Mouse (Mus musculus) heart, adult 9 months (tissue): ENCODE data around the gene Tcl1b1.
"Not testable (repeated sequence)": the region's sequence is repeated elsewhere in the genome, so short reads cannot be mapped to it uniquely, and the experiment has no call there.

Experiments used
- DNase-seq, 2 experiments: peaks; one replicate each; pipeline ENCODE4 v3.0.0; 2022; ENCODE audit warnings: low spot score in 2 of 2

Tcl1b1 gene

GRCm38 (mm10) chr12:105159390-105159789 is at the start of gene Tcl1b1:
Tcl1b1 (plus strand) TSS chr12:105159690.
- DNase-seq, result no peak

DNA sequence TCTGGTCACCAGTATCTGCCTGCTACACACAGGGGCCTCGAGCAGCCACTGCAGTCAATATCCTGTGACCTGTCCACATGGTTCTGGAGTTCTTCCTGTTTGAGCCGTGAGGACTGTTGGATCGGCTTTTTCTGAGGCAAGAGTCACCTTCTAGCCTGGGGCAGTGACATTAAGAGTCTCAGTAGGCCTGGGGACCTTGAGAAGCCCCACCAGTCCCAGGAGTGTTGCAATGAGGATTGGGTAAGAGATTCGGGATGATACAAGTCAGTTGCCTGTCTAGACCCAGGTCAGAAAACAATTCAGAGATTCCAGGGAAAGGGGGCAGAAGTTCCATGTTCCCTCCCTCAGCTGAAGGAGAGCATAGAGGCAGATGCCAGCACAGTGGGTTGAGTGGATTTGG is 49.7 kb upstream of the Tcl1b1 start:
- DNase-seq, result no peak

DNA sequence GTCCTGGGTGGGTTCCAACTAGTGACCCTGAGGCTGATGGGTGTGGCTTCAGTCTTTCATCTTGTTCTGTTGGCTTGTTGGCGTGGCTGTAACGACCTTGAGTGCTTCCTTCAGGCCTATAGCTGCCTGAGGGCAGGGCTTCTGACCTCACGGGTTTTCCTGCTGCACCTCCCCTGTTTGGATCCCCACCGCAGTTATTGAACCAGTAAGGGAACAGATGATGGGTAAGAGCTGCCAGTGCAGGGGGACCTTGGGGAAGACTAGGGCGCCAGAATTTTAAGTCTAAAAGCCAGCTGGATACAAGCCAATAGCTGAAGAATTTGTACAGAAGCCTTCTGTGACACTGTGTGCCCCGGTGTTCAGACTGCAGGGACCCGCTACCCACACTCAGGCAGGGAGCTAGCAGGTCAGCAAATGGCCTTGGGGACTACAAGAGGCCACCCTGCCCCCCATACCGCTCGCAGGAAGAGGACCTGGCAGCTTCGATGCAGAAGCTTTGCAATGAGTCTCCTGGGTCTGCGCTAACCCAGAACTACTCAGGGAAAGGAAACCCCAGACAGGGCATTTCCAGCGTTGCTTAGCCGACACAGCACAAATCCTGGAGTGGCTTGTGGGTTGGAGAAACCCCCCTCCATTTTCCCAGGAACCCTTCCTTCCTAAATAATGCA is 47.0 kb upstream of the Tcl1b1 start:
- DNase-seq, result no peak

- no peak for DNase-seq
Measured at GRCm38 (mm10) chr12:105116648-105117047, 42.8 kb upstream of the Tcl1b1 start.

DNA sequence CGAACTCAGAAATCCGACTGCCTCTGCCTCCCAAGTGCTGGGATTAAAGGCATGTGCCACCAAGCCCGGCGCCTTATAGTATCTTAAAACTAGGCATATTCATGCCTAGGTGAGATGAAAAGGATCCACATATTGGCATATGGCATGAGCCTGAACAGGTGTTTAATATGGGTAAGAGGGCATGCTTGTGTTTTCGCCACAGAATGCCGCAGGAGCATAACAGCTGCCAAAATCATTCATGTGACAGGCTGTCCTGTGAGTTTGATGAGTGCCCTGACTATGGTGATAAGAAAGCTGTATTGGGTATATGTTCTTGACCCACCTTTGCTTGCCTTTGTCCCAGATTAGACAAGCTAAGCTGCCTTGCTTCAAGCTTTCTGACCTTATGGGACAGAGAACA is 34.1 kb upstream of the Tcl1b1 start:
- DNase-seq, result no peak

- no peak for DNase-seq
Measured at GRCm38 (mm10) chr12:105126516-105126915, 33.0 kb upstream of the Tcl1b1 start.

DNA sequence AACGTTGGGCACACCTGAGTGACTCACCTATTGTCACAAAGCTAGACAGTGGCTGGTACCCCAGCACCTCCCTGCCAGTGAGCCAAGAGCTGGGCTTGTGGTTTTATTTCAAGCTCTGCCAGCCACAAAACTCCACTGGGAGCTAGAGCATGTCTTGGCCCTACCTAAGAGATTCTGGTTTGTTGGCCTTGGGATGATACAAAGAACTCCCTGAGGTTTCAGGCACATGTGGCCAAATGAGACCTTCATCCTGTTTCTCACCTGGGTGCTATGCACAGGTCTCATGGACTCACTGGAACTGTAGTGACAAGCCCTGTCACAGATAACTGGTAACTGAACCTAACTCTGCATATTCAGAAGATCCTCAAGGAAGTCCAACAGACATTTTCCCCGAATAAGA is 31.9 kb upstream of the Tcl1b1 start:
- no peak for DNase-seq

GRCm38 (mm10) chr12:105129494-105130205 is 29.8 kb upstream of the Tcl1b1 start:
- DNase-seq, result not testable (repeated sequence)

GRCm38 (mm10) chr12:105134167-105134566 is 25.3 kb upstream of the Tcl1b1 start:
- DNase-seq, result not testable (repeated sequence)

DNA sequence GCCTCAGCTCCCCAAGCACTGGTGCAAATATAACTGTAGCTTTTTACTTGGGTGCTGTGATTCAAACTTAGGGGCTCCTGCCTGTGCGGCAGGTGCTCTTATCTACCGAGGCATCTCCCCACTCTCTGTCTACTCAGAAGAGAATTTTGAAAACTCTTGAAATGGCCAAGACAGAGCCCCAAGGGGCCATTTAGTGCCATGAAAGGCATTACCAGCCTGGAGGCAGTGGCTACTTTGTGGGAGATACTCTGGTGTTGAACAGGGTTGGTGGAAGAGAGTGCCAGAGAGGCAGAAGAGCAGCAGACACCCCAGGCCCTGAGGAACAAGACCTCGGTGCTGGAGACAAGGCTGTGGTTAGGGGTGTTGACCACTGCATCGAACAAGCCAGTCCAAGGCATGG is 24.7 kb upstream of the Tcl1b1 start:
- not testable (repeated sequence) for DNase-seq

DNA sequence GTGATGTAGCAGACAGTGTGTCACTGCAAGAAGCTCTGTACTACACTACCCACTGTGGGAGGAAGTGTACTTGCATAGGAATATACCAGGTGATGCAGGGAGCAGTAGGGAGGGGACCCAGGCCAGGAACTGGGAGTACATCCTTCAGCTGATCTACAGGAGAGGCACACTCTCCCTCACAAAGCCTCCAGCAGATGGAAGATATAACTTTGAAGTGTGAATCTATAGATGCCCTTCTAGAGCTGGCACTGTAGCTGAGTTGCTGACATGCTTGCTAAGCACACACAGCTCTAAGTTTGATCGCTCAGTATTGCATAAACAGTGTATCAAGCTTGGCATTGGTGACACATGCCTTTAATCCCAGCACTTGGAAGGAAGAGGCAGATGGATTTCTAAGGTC is 21.8 kb upstream of the Tcl1b1 start:
- not testable (repeated sequence) for DNase-seq

DNA sequence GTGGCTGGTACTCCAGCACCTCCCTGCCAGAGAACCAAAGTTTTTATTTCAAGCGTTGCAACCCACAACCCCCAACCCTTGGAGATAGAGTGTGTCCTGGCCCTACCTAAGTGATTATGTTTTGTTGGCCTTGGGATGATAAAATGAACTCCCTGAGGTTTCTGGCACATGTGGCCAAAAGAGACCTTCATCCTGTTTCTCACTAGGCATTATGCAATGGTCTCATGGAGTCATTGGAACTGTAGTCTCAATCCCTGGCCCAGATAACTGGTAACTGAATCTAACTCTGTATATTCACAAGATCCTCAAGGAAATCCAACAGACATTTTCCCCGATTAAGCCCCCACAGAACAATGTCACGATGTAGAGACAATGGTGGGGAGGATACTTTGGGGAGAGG is 16.4 kb upstream of the Tcl1b1 start:
- DNase-seq, result no peak

DNA sequence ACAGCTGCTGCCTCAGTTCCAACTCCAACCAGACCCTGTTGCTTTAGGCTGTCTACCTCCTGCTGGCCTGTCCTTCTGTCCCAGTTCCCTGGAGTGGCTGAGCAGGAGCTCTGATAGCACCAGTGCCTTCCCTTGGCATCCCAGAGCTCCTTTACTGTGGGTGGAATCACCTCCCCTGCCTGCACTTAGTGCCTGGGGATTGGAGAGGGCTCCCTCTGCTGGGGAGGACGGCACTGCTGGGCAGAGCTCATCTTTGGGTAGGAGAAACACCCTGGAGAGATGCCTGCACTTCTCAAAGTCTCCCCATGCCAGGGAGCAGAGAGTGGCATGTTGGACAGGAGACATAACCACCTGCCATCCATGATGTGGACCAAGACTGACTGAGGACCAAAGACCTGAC is 14.6 kb upstream of the Tcl1b1 start:
- not testable (repeated sequence) for DNase-seq

- DNase-seq, result no peak
Measured at GRCm38 (mm10) chr12:105145714-105146113, 13.8 kb upstream of the Tcl1b1 start, which contains the start of gene Tcl1b2. Tcl1b2 (plus strand) TSS chr12:105146014.

DNA sequence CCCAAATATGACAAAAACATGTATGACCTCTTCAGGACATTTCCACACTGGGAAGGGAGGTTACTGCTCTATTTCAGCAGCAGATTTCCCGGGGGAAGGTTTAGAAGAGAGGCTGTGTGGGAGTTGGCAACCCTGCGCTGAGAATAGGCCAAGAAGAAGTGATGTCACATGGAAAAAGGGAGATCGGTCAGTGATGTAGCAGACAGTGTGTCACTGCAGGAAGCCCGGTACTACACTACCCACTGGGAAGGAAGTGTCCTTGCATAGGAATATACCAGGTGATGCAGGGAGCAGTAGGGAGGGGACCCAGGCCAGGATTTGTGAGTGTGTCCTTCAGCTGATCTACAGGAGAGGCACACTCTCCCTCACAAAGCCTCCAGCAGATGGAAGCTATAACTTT is 4.2 kb upstream of the Tcl1b1 start:
- DNase-seq, result not testable (repeated sequence)

DNA sequence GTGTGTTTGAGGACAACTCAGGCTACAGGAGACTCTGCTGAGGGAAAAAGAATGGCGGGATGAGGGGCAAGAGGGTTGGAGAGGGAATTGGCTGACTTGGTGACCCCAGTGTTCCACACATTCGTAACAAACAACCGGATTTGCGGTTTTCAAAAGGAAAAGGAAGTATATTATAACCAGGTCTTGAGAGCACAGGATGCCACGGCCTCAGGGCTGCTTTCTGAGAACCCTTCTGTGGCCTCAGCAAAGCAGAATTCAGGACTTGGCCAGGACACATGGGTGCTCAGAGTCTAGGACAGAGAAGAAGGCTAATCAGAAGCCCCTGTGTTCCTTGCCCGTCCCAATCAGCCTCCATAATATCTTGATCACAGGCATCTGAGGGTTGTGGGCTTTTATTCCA is 648 bp upstream of the Tcl1b1 start:
- DNase-seq, result no peak

- no peak for DNase-seq
Measured at GRCm38 (mm10) chr12:105166734-105167133, 7.2 kb downstream of the Tcl1b1 start.

- DNase-seq, result no peak
Measured at GRCm38 (mm10) chr12:105173366-105173765, 13.9 kb downstream of the Tcl1b1 start.

DNA sequence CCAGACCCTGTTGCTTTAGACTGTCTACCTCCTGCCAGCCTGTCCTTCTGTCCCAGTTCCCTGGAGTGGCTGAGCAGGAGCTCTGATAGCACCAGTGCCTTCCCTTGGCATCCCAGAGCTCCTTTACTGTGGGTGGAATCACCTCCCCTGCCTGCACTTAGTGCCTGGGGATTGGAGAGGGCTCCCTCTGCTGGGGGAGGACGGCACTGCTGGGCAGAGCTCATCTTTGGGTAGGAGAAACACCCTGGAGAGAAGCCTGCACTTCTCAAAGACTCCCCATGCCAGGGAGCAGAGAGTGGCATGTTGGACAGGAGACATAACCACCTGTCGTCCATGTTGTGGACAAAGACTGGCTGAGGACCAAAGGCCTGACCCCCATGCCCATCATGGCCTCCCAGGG is 14.8 kb downstream of the Tcl1b1 start:
- not testable (repeated sequence) for DNase-seq

GRCm38 (mm10) chr12:105176044-105176443 is 16.6 kb downstream of the Tcl1b1 start, which contains the start of gene Tcl1b5:
Tcl1b5 (plus strand) TSS chr12:105176344.
- not testable (repeated sequence) for DNase-seq

DNA sequence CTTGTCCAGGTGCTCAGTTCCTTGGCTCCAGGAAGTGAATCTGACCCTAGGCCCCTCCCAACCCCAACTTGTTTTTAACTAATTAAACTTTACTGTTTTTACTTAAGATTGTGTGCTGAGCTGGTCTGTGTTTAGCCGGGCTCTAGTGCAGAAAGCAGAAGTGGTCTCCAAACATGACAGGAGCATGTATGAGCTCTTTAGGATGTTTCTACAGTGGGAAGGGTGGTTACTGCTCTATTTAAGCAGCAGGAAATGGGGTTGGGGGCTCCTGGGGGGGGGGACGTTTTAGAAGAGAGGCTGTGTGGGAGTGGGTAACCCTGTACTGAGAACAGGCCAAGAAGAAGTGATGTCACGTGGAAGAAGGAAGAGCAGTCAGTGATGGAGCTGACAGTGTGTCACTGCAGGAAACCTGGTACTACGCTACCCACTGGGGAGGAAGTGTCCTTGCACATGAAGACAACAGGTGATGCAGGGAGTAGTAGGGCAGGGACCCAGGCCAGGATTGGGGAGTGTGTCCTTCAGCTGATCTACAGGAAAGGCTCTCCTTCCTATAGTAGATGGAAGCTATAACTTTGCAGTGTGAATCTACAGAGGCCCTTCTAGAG is 21.7 kb downstream of the Tcl1b1 start:
- not testable (repeated sequence) for DNase-seq

DNA sequence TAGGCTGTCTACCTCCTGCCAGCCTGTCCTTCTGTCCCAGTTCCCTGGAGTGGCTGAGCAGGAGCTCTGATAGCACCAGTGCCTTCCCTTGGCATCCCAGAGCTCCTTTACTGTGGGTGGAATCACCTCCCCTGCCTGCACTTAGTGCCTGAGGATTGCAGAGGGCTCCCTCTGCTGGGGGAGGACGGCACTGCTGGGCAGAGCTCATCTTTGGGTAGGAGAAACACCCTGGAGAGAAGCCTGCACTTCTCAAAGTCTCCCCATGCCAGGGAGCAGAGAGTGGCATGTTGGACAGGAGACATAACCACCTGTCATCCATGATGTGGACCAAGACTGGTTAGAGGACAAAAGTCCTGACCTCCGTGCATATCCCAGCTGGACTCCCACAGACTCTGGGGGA is 29.5 kb downstream of the Tcl1b1 start:
- DNase-seq, result not testable (repeated sequence)

DNA sequence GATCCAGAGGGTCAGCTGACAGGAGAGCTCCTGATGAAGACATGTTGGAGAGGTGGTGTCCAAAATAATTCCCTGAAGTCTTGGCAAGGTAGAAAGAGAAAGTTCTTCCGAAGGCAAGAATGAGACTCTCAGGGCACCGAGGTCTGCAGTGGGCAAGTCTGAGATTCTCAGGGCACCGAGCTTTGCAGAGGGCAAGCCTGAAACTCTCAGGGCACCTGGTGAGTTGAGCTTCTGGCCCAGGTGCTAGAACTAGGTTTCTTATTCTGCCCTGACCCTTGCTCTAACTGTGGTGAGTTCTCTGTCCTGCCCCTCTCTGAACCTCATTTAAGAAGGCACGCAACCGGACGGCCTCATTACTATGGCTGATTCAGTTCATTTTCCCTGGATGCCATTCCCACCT is 31.3 kb downstream of the Tcl1b1 start, which contains the start of gene Tcl1b3:
TSS of gene Tcl1b3 (plus strand) at position 301 of the 400 bp plus-strand sequence.
- DNase-seq, result not testable (repeated sequence)
